Mouse (Mus musculus) layer of hippocampus, postnatal 25 days (tissue): Measurements from ENCODE around the gene R3hdm2. TPM values are rescaled to one million over a fixed set of nuclear protein-coding genes. Genes with fewer than 3 reads are reported as not detected.

Source experiments
- DNase-seq, 2 experiments: peaks; one replicate each; pipeline ENCODE4 v3.0.0; 2022; ENCODE audit warnings: mixed read lengths in 2 of 2, low spot score in 1 of 2; ENCODE audit errors: extremely low spot score in 1 of 2
- total RNA-seq, 2 experiments: library from RNA; stranded (reverse); gene quantifications; 2 replicates each; pipeline ENCODE4 v1.2.3; 2021

Gene R3hdm2
- total RNA-seq, 2 experiments from 2014 or later: 153 to 200 TPM

- DNase-seq: peak in 1 of 2 experiments; percentile 55
Measured at GRCm38 (mm10) chr10:127536586-127537314, 156.6 kb downstream of the R3hdm2 start.

GRCm38 (mm10) chr10:127537854-127538583, 157.9 kb downstream of the R3hdm2 start:
- peak; percentile 61 to 85 for DNase-seq

- DNase-seq: no peak
Measured at GRCm38 (mm10) chr10:127541510-127541909, 161.4 kb downstream of the R3hdm2 start.

GRCm38 (mm10) chr10:127542084-127542483, 162.0 kb downstream of the R3hdm2 start:
- DNase-seq: peak in 1 of 2 experiments; percentile 16

- no peak for DNase-seq
Measured at GRCm38 (mm10) chr10:127542720-127543119, 162.6 kb downstream of the R3hdm2 start.

- DNase-seq: no peak
Measured at GRCm38 (mm10) chr10:127543916-127544315, 163.8 kb downstream of the R3hdm2 start.

- no peak for DNase-seq
Measured at GRCm38 (mm10) chr10:127544375-127544774, 164.2 kb downstream of the R3hdm2 start.

- no peak for DNase-seq
Measured at GRCm38 (mm10) chr10:127546505-127546904, 166.4 kb downstream of the R3hdm2 start.

GRCm38 (mm10) chr10:127548236-127548635, 168.1 kb downstream of the R3hdm2 start:
- DNase-seq: no peak

Other genes starting within 250 kb of the R3hdm2 start
- 100 to 1,000 TPM; 113 to 114 TPM for gene B4galnt1, start 215.1 kb upstream of the R3hdm2 start, total RNA-seq
- gene Slc26a10, start 199.7 kb upstream of the R3hdm2 start, total RNA-seq: 10 to 100 TPM; 10.5 to 25.1 TPM
- gene Arhgef25, start 190.2 kb upstream of the R3hdm2 start, total RNA-seq: 100 to 1,000 TPM; 295 to 338 TPM
- gene Dtx3, start 184.6 kb upstream of the R3hdm2 start, total RNA-seq: 100 to 1,000 TPM; 210 to 243 TPM
- gene Pip4k2c, start 168.7 kb upstream of the R3hdm2 start, total RNA-seq: 10 to 100 TPM; 92.7 to 98.9 TPM
- gene Kif5a, start 117.0 kb upstream of the R3hdm2 start, total RNA-seq: 100 to 1,000 TPM; 712 to 736 TPM
- gene Dctn2, start 114.0 kb upstream of the R3hdm2 start, total RNA-seq: 100 to 1,000 TPM; 271 to 276 TPM
- gene Mbd6, start 91.3 kb upstream of the R3hdm2 start, total RNA-seq: 10 to 100 TPM; 31.8 to 53.9 TPM
- gene Mars, start 68.5 kb upstream of the R3hdm2 start, total RNA-seq: 10 to 100 TPM; 57.1 to 59.4 TPM
- gene Arhgap9, start 58.4 kb upstream of the R3hdm2 start, total RNA-seq: 1 to 10 TPM in 1 of 2 experiments, under 1 TPM in 1; 0.89 to 1.1 TPM
- 1 to 10 TPM; 2.1 to 3.3 TPM for gene Gli1, start 38.4 kb upstream of the R3hdm2 start, total RNA-seq
- not detected for gene Inhbe, start 25.9 kb upstream of the R3hdm2 start, total RNA-seq
- gene Inhbc, start 9.9 kb upstream of the R3hdm2 start, total RNA-seq: not detected
- 1 to 10 TPM; 2.4 to 4.6 TPM for gene Stac3, start 121.4 kb downstream of the R3hdm2 start, total RNA-seq
- 1 to 10 TPM; 4.1 to 6.7 TPM for gene Ndufa4l2, start 134.6 kb downstream of the R3hdm2 start, total RNA-seq
- 10 to 100 TPM; 29.5 to 31.8 TPM for gene Shmt2, start 142.1 kb downstream of the R3hdm2 start, total RNA-seq
- 1 to 10 TPM; 1.9 to 2.1 TPM for gene Nxph4, start 154.2 kb downstream of the R3hdm2 start, total RNA-seq
- 100 to 1,000 TPM; 259 to 316 TPM for gene Lrp1, start 240.8 kb downstream of the R3hdm2 start, total RNA-seq